Mouse (Mus musculus) gastrocnemius, postnatal 36 days (tissue): ENCODE measurements around the gene Gm2174. TPM values are rescaled to one million over a fixed set of nuclear protein-coding genes. Genes with fewer than 3 reads are reported as not detected.

ENCODE experiments used
- DNase-seq, 2 experiments: peaks; one replicate each; pipeline ENCODE4 v3.0.0; 2022
- intact Hi-C: fragments of 180-260 bp; cut with DNase I; formaldehyde crosslinking; loops from one replicate; pipeline ENCODE4 v1.15.1; 2025
- total RNA-seq, 2 experiments: library from RNA; stranded (reverse); gene quantifications; 2 replicates each; pipeline ENCODE4 v1.2.3; 2021

Gene Gm2174
- total RNA-seq, 2 experiments from 2014 or later, result not detected

- DNase-seq, result peak; percentile 14 to 68
Observed at GRCm38 (mm10) chrX:56489758-56490157, 42.0 kb downstream of the Gm2174 start.

GRCm38 (mm10) chrX:56497241-56497640 is 49.5 kb downstream of the Gm2174 start:
- intact Hi-C loops, result no loop called here
- peak; percentile 10 to 13 for DNase-seq

More at GRCm38 (mm10) chrX:56489758-56490157, 42.0 kb downstream of the Gm2174 start:
- intact Hi-C loops, result no loop called here

Other genes starting within 250 kb of the Gm2174 start
- not detected for gene Gm773, start 235.1 kb upstream of the Gm2174 start, total RNA-seq
- 1 to 10 TPM; 2.2 to 2.3 TPM for gene Zfp449, start 101.6 kb upstream of the Gm2174 start, total RNA-seq
- gene Smim10l2a, start 73.4 kb upstream of the Gm2174 start, total RNA-seq, result not detected
- 1 to 10 TPM; 5.0 to 6.1 TPM for gene Ints6l, start 6.9 kb downstream of the Gm2174 start, total RNA-seq
- not detected for gene Gm10477, start 76.8 kb downstream of the Gm2174 start, total RNA-seq
- gene Gm648, start 101.6 kb downstream of the Gm2174 start, total RNA-seq, result not detected
- 10 to 100 TPM; 22.9 to 24.5 TPM for gene Mmgt1, start 150.1 kb downstream of the Gm2174 start, total RNA-seq
- gene Slc9a6, start 161.8 kb downstream of the Gm2174 start, total RNA-seq, result 10 to 100 TPM; 21.2 to 26.6 TPM